Mouse (Mus musculus) adrenal gland, postnatal 25 days (tissue): ENCODE data around the gene Anapc11. TPM values are rescaled to one million over a fixed set of nuclear protein-coding genes. Genes with fewer than 3 reads are reported as not detected.

Source experiments
- DNase-seq: peaks from one replicate; pipeline ENCODE4 v3.0.0; 2021; ENCODE audit warnings: mixed read lengths
- total RNA-seq: library from RNA; stranded (reverse); gene quantifications from 2 replicates; pipeline ENCODE4 v1.2.3, GENCODE M21; 2021

The Anapc11 gene
- total RNA-seq, 1 experiment from 2014 or later = 102 TPM

GRCm38 (mm10) chr11:120606764-120607163, 8.5 kb downstream of the Anapc11 start:
- no peak for DNase-seq

GRCm38 (mm10) chr11:120608241-120609034, 10.2 kb downstream of the Anapc11 start, which contains the start of gene Npb:
Gene Npb, plus strand, starts transcription at chr11:120608477.
- DNase-seq = no peak

- DNase-seq = peak; percentile 61
Observed at GRCm38 (mm10) chr11:120609250-120609649, 11.0 kb downstream of the Anapc11 start.

- no peak for DNase-seq
Observed at GRCm38 (mm10) chr11:120610477-120611046, 12.3 kb downstream of the Anapc11 start.

- DNase-seq = peak; percentile 77
Observed at GRCm38 (mm10) chr11:120612763-120613162, 14.5 kb downstream of the Anapc11 start.

- no peak for DNase-seq
Observed at GRCm38 (mm10) chr11:120613481-120613972, 15.3 kb downstream of the Anapc11 start.

- DNase-seq = no peak
Observed at GRCm38 (mm10) chr11:120613976-120614375, 15.8 kb downstream of the Anapc11 start.

- no peak for DNase-seq
Observed at GRCm38 (mm10) chr11:120615167-120615566, 16.9 kb downstream of the Anapc11 start.

GRCm38 (mm10) chr11:120615606-120616203, 17.5 kb downstream of the Anapc11 start:
- DNase-seq = no peak

GRCm38 (mm10) chr11:120616617-120617294, 18.5 kb downstream of the Anapc11 start:
- DNase-seq = no peak

- DNase-seq = peak; percentile 95
Observed at GRCm38 (mm10) chr11:120617519-120618112, 19.4 kb downstream of the Anapc11 start, which contains the start of gene Pcyt2. Gene Pcyt2, minus strand, starts transcription at chr11:120617936.

GRCm38 (mm10) chr11:120618619-120619535, 20.7 kb downstream of the Anapc11 start:
- no peak for DNase-seq

- no peak for DNase-seq
Observed at GRCm38 (mm10) chr11:120620195-120620594, 22.0 kb downstream of the Anapc11 start.

GRCm38 (mm10) chr11:120622805-120623204, 24.6 kb downstream of the Anapc11 start:
- peak; percentile 43 for DNase-seq

GRCm38 (mm10) chr11:120623961-120624679, 25.9 kb downstream of the Anapc11 start:
- peak; percentile 77 for DNase-seq

- peak; percentile 90 for DNase-seq
Observed at GRCm38 (mm10) chr11:120624680-120625111, 26.5 kb downstream of the Anapc11 start.

- DNase-seq = no peak
Observed at GRCm38 (mm10) chr11:120625152-120625775, 27.0 kb downstream of the Anapc11 start, which contains the start of gene Sirt7. Gene Sirt7, minus strand, starts transcription at chr11:120625240.

- no peak for DNase-seq
Observed at GRCm38 (mm10) chr11:120626785-120627467, 28.7 kb downstream of the Anapc11 start.
